Mouse (Mus musculus): Measurements from ENCODE around the gene Lrrc3b. TPM values are rescaled to one million over a fixed set of nuclear protein-coding genes. Genes with fewer than 3 reads are reported as not detected.

Lrrc3b gene
- 5.3 and 6.6 TPM in 2 replicates for polyA plus RNA-seq (2012; rRNA removed)

GRCm38 (mm10) chr14:15438485-15439157, at the start of gene Lrrc3b:
Gene Lrrc3b (minus strand): TSS chr14:15438987.

